Mouse (Mus musculus) midbrain, embryonic 15.5 days (tissue): ENCODE data around the gene Cemip2. TPM values are rescaled to one million over a fixed set of nuclear protein-coding genes. Genes with fewer than 3 reads are reported as not detected.

Experiments used
- ATAC-seq: fragments of 200-750 bp; cut with Nextera tagmentation; replicated peaks from 2 replicates; pipeline ENCODE4 v1.8.0; 2017; ENCODE audit warnings: moderate TSS enrichment
- H3K27ac ChIP-seq: fragments of 300-500 bp; sonication (generic); 2 replicates; pipeline ENCODE4 v1.5.1; 2015; ENCODE audit warnings: mild to moderate bottlenecking, inconsistent platforms
- H3K27me3 ChIP-seq: fragments of 300-500 bp; sonication (generic); replicated peaks from 2 replicates; pipeline ENCODE4 v1.6.1; 2015; ENCODE audit warnings: inconsistent platforms
- H3K36me3 ChIP-seq: fragments of 300-500 bp; sonication (generic); replicated peaks from 2 replicates; pipeline ENCODE4 v1.6.1; 2015; ENCODE audit warnings: inconsistent platforms
- H3K4me1 ChIP-seq: fragments of 300-500 bp; sonication (generic); 2 replicates; pipeline ENCODE4 v1.6.1; 2015; ENCODE audit warnings: inconsistent platforms
- H3K4me2 ChIP-seq: fragments of 300-500 bp; sonication (generic); 2 replicates; pipeline ENCODE4 v1.6.1; 2015; ENCODE audit warnings: inconsistent platforms, mild to moderate bottlenecking, moderate library complexity
- H3K4me3 ChIP-seq: fragments of 300-500 bp; sonication (generic); 2 replicates; pipeline ENCODE4 v1.5.1; 2015; ENCODE audit warnings: mild to moderate bottlenecking, inconsistent platforms
- H3K9ac ChIP-seq: fragments of 300-500 bp; sonication (generic); 2 replicates; pipeline ENCODE4 v1.6.1; 2015; ENCODE audit warnings: mild to moderate bottlenecking, inconsistent platforms
- H3K9me3 ChIP-seq: fragments of 300-500 bp; sonication (generic); 2 replicates; pipeline ENCODE4 v1.6.1; 2016; ENCODE audit warnings: inconsistent platforms
- WGBS: fragments of 180-500 bp; shearing (Covaris S2); methylation state at CpG from one replicate; pipeline ENCODE4 v1.1.7; 2015; ENCODE audit warnings: mixed read lengths; 5-methylcytosine and 5-hydroxymethylcytosine counted together
- polyA plus RNA-seq: library from polyadenylated mRNA; unstranded; fragments of >200 nt; fragmentation: Nextera tagmentation; extraction: Ambion mirVana; gene quantifications from 2 replicates; pipeline ENCODE4 v1.2.1, GENCODE M21; 2015

Gene Cemip2
- polyA plus RNA-seq, 1 experiment from 2014 or later, result 41.6 TPM

GRCm38 (mm10) chr19:21824146-21824545, 46.0 kb downstream of the Cemip2 start:
- Histone ChIP-seq H3K4me2 (no peak overlapping the region), H3K27ac (no peak overlapping the region), H3K9ac (no peak overlapping the region), H3K9me3 (no peaks in the 10 kb centered on the region), H3K4me3 (no peak overlapping the region), H3K36me3 (peaks cover 16% of the 10 kb centered on the region; the same call in 1 of the 2 replicates), H3K4me1 (no peaks in the 10 kb centered on the region), H3K27me3 (no peaks in the 10 kb centered on the region)
- ATAC-seq, result no peak
- WGBS, result 93% methylated on average over 5 of the region's 5 CpGs

GRCm38 (mm10) chr19:21825128-21825885, 47.2 kb downstream of the Cemip2 start:
- no peaks in the 10 kb centered on the region for H3K9me3 ChIP-seq
- peaks cover 18% of the 10 kb centered on the region; the same call in 1 of the 2 replicates for H3K36me3 ChIP-seq
- no peak overlapping the region for H3K9ac ChIP-seq
- ATAC-seq, result no peak
- no peaks in the 10 kb centered on the region for H3K4me1 ChIP-seq
- H3K27me3 ChIP-seq, result no peaks in the 10 kb centered on the region
- no peak overlapping the region for H3K27ac ChIP-seq
- H3K4me2 ChIP-seq, result no peak overlapping the region
- H3K4me3 ChIP-seq, result no peak overlapping the region
- WGBS, result 92% methylated on average over 4 of the region's 4 CpGs

DNA sequence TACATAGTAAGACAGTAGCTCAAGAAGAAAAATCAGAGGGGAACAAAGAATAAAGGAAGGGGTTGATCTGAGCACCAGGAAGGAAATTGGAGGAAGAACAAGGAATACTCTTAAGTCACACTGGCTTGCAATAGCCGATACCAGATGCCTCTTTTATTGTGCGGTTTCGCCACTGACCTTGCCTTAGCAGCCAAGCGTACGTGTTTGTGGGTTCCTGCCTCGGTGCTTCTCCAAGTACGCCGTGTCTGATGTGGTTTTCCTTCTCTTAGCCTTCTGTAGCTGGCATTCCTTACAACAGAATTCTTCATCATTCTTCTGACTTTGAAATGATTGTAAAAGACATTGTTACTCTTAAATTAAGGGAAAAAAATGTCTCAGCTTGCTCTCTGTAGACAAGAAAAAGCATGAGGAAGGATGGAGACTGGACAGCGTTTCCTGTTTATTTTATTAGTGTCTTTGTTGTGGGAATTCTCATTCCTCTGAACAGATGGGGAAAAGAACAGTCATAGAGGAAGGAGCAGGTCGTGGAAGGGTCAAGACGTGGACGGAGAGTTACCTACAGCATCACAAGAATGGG, 55.4 kb downstream of the Cemip2 start:
- no peak for ATAC-seq
- no peaks in the 10 kb centered on the region for H3K27me3 ChIP-seq
- no peak overlapping the region for H3K4me3 ChIP-seq
- H3K9ac ChIP-seq, result no peak overlapping the region
- no peaks in the 10 kb centered on the region for H3K9me3 ChIP-seq
- peak overlapping the region; percentile 45; the same call in 1 of the 2 replicates for H3K27ac ChIP-seq
- H3K4me1 ChIP-seq, result no peaks in the 10 kb centered on the region
- WGBS, result 90% methylated on average over 12 of the region's 12 CpGs
- peaks cover 51% of the 10 kb centered on the region for H3K36me3 ChIP-seq
- H3K4me2 ChIP-seq, result no peak overlapping the region

- 93% methylated on average over 7 of the region's 7 CpGs for WGBS
- peaks cover 52% of the 10 kb centered on the region for H3K36me3 ChIP-seq
- no peaks in the 10 kb centered on the region for H3K9me3 ChIP-seq
- H3K4me2 ChIP-seq, result no peak overlapping the region
- no peak for ATAC-seq
- H3K27ac ChIP-seq, result no peak overlapping the region
- H3K9ac ChIP-seq, result no peak overlapping the region
- H3K4me1 ChIP-seq, result no peaks in the 10 kb centered on the region
- no peak overlapping the region for H3K4me3 ChIP-seq
- no peaks in the 10 kb centered on the region for H3K27me3 ChIP-seq
Observed at GRCm38 (mm10) chr19:21834952-21835351, 56.8 kb downstream of the Cemip2 start.

DNA sequence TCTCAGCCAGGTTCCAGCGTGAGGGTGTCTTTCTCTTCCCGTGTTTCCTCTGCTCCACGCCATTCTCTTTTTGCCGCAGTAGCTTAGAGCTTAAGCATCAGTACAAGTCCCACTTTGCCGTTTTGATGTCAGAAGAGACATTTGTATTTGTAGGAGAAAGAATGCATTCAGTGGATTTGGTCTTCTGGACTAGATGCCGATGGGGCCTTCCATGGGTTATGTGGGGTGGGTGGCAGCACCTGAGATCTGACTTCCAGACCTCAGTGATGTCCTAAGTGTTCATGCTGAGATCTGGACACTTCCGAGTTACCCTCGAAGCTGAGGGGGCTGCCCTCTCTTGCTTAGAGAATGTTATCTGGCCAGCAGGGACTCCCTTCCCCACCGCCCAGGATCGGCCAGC, 72.6 kb downstream of the Cemip2 start:
- no peak for ATAC-seq
- H3K4me1 ChIP-seq, result no peaks in the 10 kb centered on the region
- WGBS, result 89% methylated on average over 10 of the region's 10 CpGs
- no peaks in the 10 kb centered on the region for H3K27me3 ChIP-seq
- H3K4me2 ChIP-seq, result no peak overlapping the region
- no peak overlapping the region for H3K4me3 ChIP-seq
- no peak overlapping the region for H3K9ac ChIP-seq
- H3K27ac ChIP-seq, result no peak overlapping the region
- H3K9me3 ChIP-seq, result no peaks in the 10 kb centered on the region
- peaks cover 35% of the 10 kb centered on the region; the same call in 1 of the 2 replicates for H3K36me3 ChIP-seq

- Histone ChIP-seq H3K36me3 (peaks cover 34% of the 10 kb centered on the region; the same call in 1 of the 2 replicates), H3K9me3 (no peaks in the 10 kb centered on the region), H3K27me3 (no peaks in the 10 kb centered on the region), H3K4me3 (no peak overlapping the region), H3K4me1 (no peaks in the 10 kb centered on the region), H3K27ac (no peak overlapping the region), H3K9ac (no peak overlapping the region), H3K4me2 (no peak overlapping the region)
- no peak for ATAC-seq
- 88% methylated on average over 5 of the region's 5 CpGs for WGBS
Observed at GRCm38 (mm10) chr19:21854526-21855228, 76.5 kb downstream of the Cemip2 start.

DNA sequence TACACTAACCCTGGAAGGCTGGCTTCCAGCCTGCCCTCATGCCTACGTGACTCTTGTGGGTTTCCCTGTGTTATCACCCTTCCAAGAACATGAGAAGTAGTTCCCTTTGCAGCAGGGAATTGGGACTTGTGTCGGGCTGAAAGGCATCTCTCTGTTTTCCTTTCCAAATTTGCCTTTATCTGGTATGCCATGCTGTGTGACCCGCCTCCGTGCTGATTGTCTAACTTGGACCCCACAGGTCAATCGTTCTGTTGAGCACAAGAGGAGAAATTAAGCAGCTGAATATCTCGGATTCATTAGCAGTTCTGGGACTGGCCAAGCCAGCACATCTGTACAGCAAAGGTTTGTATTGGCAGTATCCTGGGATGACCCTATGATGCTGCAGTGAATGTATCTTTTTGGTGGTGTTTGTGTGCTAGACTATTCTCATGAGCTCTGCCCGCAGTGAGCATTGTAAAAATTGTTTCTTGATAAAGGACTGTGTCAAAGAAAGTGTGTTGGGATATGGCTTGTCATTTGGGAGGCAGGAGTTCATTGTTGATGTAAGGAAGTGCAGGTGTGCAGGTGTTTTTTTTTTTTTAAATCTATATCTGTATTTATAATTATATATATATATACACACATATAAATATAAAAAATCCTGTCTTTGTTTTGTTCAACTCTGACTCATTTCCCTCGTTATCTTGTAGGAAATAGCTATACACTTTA, 77.4 kb downstream of the Cemip2 start:
- no peaks in the 10 kb centered on the region for H3K9me3 ChIP-seq
- no peak overlapping the region for H3K9ac ChIP-seq
- no peak for ATAC-seq
- no peak overlapping the region for H3K4me2 ChIP-seq
- H3K27me3 ChIP-seq, result no peaks in the 10 kb centered on the region
- peaks cover 34% of the 10 kb centered on the region; the same call in 1 of the 2 replicates for H3K36me3 ChIP-seq
- WGBS, result 90% methylated on average over 8 of the region's 8 CpGs
- no peak overlapping the region for H3K27ac ChIP-seq
- no peak overlapping the region for H3K4me3 ChIP-seq
- no peaks in the 10 kb centered on the region for H3K4me1 ChIP-seq

DNA sequence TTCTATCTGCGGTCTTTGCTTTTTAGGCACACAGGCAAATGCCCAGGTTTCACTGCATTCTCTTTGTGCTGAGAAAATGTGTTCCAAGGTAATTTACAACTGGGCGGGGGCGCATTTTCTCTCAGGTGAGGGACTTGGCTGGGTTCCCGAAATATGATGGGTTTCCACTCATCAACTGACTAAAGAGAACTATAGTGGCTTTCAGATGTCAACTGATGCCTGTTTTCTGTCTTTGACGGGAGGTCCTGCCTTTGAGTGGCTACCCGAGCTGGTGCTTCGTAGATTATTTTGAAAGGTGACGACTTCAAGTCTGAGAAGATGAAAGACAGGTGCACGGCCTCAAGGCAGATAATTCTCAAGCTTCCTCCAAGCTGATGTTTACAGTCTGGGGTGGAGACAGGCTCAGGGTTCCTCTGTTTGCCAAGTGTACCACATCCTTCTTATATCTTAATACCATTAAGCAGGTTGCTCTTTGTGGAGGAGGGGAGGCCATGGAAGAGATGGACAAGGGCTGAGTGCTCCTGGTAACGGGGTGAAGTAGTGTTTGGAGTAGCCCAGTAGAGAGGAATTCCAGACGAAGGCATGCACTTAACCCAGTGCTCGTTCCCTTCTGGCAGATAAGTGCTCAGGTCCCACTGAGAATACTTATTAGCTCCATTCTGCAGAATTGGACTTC, 80.8 kb downstream of the Cemip2 start:
- H3K4me3 ChIP-seq, result no peak overlapping the region
- H3K9ac ChIP-seq, result no peak overlapping the region
- ATAC-seq, result no peak
- WGBS, result 86% methylated on average over 12 of the region's 12 CpGs
- peaks cover 30% of the 10 kb centered on the region; the same call in 1 of the 2 replicates for H3K36me3 ChIP-seq
- H3K4me1 ChIP-seq, result no peaks in the 10 kb centered on the region
- no peak overlapping the region for H3K27ac ChIP-seq
- H3K9me3 ChIP-seq, result no peaks in the 10 kb centered on the region
- no peak overlapping the region for H3K4me2 ChIP-seq
- H3K27me3 ChIP-seq, result no peaks in the 10 kb centered on the region

GRCm38 (mm10) chr19:21860132-21860531, 82.0 kb downstream of the Cemip2 start:
- Histone ChIP-seq H3K9me3 (no peaks in the 10 kb centered on the region), H3K4me1 (no peaks in the 10 kb centered on the region), H3K4me3 (no peak overlapping the region), H3K9ac (no peak overlapping the region), H3K27ac (no peak overlapping the region), H3K4me2 (no peak overlapping the region), H3K36me3 (peaks cover 19% of the 10 kb centered on the region; the same call in 1 of the 2 replicates), H3K27me3 (no peaks in the 10 kb centered on the region)
- ATAC-seq, result no peak
- 81% methylated on average over 5 of the region's 5 CpGs for WGBS

DNA sequence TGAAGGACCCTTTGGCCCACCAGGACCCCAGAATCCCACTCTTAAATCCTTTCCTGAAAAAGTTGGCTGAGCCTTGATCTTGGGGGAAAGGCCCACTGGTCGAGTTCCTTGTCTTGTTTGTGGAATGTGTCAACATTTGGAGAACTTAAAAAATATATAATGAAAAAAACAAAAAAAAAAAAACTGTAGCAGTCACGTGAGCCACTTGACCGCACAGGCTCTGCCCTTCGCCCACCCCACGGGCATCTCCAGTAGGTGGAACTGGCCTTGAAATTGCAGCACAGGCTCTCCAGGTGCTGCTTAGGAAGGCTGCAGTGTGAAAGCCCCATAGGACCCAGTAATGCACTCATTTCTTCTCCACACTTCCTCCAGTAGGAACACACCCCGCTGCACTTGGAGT, 82.8 kb downstream of the Cemip2 start:
- no peak overlapping the region for H3K4me3 ChIP-seq
- H3K36me3 ChIP-seq, result peaks cover 13% of the 10 kb centered on the region; the same call in 1 of the 2 replicates
- no peak overlapping the region for H3K4me2 ChIP-seq
- no peak overlapping the region for H3K27ac ChIP-seq
- H3K27me3 ChIP-seq, result no peaks in the 10 kb centered on the region
- H3K9ac ChIP-seq, result no peak overlapping the region
- ATAC-seq, result no peak
- H3K4me1 ChIP-seq, result no peaks in the 10 kb centered on the region
- no peaks in the 10 kb centered on the region for H3K9me3 ChIP-seq
- 97% methylated on average over 6 of the region's 6 CpGs for WGBS

GRCm38 (mm10) chr19:21862289-21862990, 84.3 kb downstream of the Cemip2 start:
- H3K27me3 ChIP-seq, result no peaks in the 10 kb centered on the region
- H3K4me2 ChIP-seq, result no peak overlapping the region
- H3K9me3 ChIP-seq, result no peaks in the 10 kb centered on the region
- H3K4me3 ChIP-seq, result no peak overlapping the region
- H3K9ac ChIP-seq, result no peak overlapping the region
- H3K4me1 ChIP-seq, result no peaks in the 10 kb centered on the region
- WGBS, result 91% methylated on average over 5 of the region's 5 CpGs
- H3K36me3 ChIP-seq, result peaks cover 3% of the 10 kb centered on the region; the same call in 1 of the 2 replicates
- no peak overlapping the region for H3K27ac ChIP-seq
- ATAC-seq, result no peak
